Mouse (Mus musculus) heart, adult 2 months (tissue): ENCODE data around the gene D630003M21Rik. TPM values are rescaled to one million over a fixed set of nuclear protein-coding genes. Genes with fewer than 3 reads are reported as not detected.

Source experiments
- DNase-seq, 2 experiments: peaks; one replicate each; pipeline ENCODE4 v3.0.0; 2021
- H3K27ac ChIP-seq: fragments of 200-600 bp; 2 replicates; pipeline ENCODE4 v1.8.1; 2022
- H3K27me3 ChIP-seq: fragments of 200-500 bp; 2 replicates; pipeline ENCODE4 v1.6.1; 2012; ENCODE audit warnings: mild to moderate bottlenecking, low read length, inconsistent platforms, mixed read lengths; ENCODE audit not compliant: control insufficient read depth, insufficient read depth
- H3K36me3 ChIP-seq: fragments of 200-500 bp; 2 replicates; pipeline ENCODE4 v1.6.1; 2012; ENCODE audit warnings: low read length, inconsistent platforms; ENCODE audit not compliant: control insufficient read depth, insufficient read depth
- H3K4me1 ChIP-seq: fragments of 200-500 bp; 2 replicates; pipeline ENCODE4 v1.6.1; 2011; ENCODE audit warnings: low read length; ENCODE audit not compliant: control insufficient read depth, insufficient read depth
- H3K4me3 ChIP-seq: fragments of 200-600 bp; 2 replicates; pipeline ENCODE4 v1.8.1; 2022
- H3K79me2 ChIP-seq: fragments of 200-500 bp; replicated peaks from 2 replicates; pipeline ENCODE4 v1.6.1; 2012; ENCODE audit warnings: mild to moderate bottlenecking, inconsistent platforms, low read length, moderate library complexity, mixed read lengths; ENCODE audit not compliant: control insufficient read depth, insufficient read depth
- H3K9ac ChIP-seq: fragments of 200-500 bp; 2 replicates; pipeline ENCODE4 v1.6.1; 2012; ENCODE audit warnings: low read depth, mild to moderate bottlenecking, control low read depth, inconsistent platforms, low read length, mixed read lengths
- CTCF ChIP-seq: fragments of 200-600 bp; IDR thresholded peaks from 2 replicates; pipeline ENCODE4 v1.8.1; 2022; ENCODE audit warnings: antibody characterized with exemption, mild to moderate bottlenecking, moderate library complexity
- EP300 ChIP-seq: fragments of 200-500 bp; IDR thresholded peaks from 2 replicates; pipeline ENCODE4 v1.6.1; 2011; ENCODE audit warnings: low read depth, low read length, control low read depth; ENCODE audit not compliant: insufficient read depth
- POLR2A ChIP-seq: fragments of 200-500 bp; IDR thresholded peaks from 2 replicates; pipeline ENCODE4 v1.6.1; 2011; ENCODE audit warnings: mild to moderate bottlenecking, low read depth, low read length, control low read depth; ENCODE audit not compliant: insufficient read depth
- WGBS: fragments of 180-500 bp; shearing (Covaris S2); methylation state at CpG from one replicate; pipeline ENCODE4 v1.1.7; 2018; 5-methylcytosine and 5-hydroxymethylcytosine counted together
- intact Hi-C: fragments of 180-260 bp; cut with DNase I; formaldehyde crosslinking; loops from one replicate; pipeline ENCODE4 v1.15.1; 2025
- polyA plus RNA-seq: library from polyadenylated mRNA; depleted of rRNA; stranded (reverse); fragments of >200 nt; gene quantifications from 2 replicates; pipeline ENCODE4 v1.2.3, GENCODE M21; 2012
- total RNA-seq, 2 experiments: library from RNA; stranded (reverse); gene quantifications; 2 replicates each; pipeline ENCODE4 v1.2.3; 2021

Gene D630003M21Rik
- total and polyA plus RNA-seq, 3 experiments: 4.6 to 6.7 (median 6.6) TPM

- H3K27ac ChIP-seq: no peak overlapping the region
- peaks cover 1% of the 10 kb centered on the region; the same call in 1 of the 2 replicates for H3K4me1 ChIP-seq
- no peak overlapping the region for H3K4me3 ChIP-seq
- peak in 1 of 2 experiments; percentile 49 for DNase-seq
- H3K36me3 ChIP-seq: no peaks in the 10 kb centered on the region
- TF ChIP-seq CTCF (no peak), POLR2A (no peak), EP300 (peak; percentile 15; the same call in 1 of the 2 replicates)
- H3K79me2 ChIP-seq: no peaks in the 10 kb centered on the region
- H3K9ac ChIP-seq: no peak overlapping the region
- intact Hi-C loops: no loop called here
- no peaks in the 10 kb centered on the region for H3K27me3 ChIP-seq
- 13% methylated on average over 3 of the region's 3 CpGs for WGBS
Observed at GRCm38 (mm10) chr2:158199281-158199680, 29.7 kb downstream of the D630003M21Rik start.

- Histone ChIP-seq H3K27me3 (no peaks in the 10 kb centered on the region), H3K9ac (no peak overlapping the region), H3K36me3 (no peaks in the 10 kb centered on the region), H3K27ac (no peak overlapping the region), H3K4me3 (no peak overlapping the region), H3K4me1 (peaks cover 1% of the 10 kb centered on the region; the same call in 1 of the 2 replicates), H3K79me2 (no peaks in the 10 kb centered on the region)
- intact Hi-C loops: no loop called here
- DNase-seq: no peak
- TF ChIP-seq CTCF: no peak
- TF ChIP-seq EP300: no peak
- TF ChIP-seq POLR2A: no peak
- WGBS: 88% methylated on average over 6 of the region's 6 CpGs
Observed at GRCm38 (mm10) chr2:158198861-158199260, 30.2 kb downstream of the D630003M21Rik start.

GRCm38 (mm10) chr2:158197971-158198370 lies 31.1 kb downstream of the D630003M21Rik start:
- Histone ChIP-seq H3K4me1 (peaks cover 1% of the 10 kb centered on the region; the same call in 1 of the 2 replicates), H3K4me3 (no peak overlapping the region), H3K79me2 (no peaks in the 10 kb centered on the region), H3K27me3 (no peaks in the 10 kb centered on the region), H3K36me3 (no peaks in the 10 kb centered on the region), H3K27ac (no peak overlapping the region), H3K9ac (no peak overlapping the region)
- intact Hi-C loops: no loop called here
- TF ChIP-seq CTCF (no peak), POLR2A (no peak), EP300 (no peak)
- WGBS: 75% methylated on average over 5 of the region's 5 CpGs
- DNase-seq: no peak

GRCm38 (mm10) chr2:158194945-158195640 lies 33.9 kb downstream of the D630003M21Rik start:
- intact Hi-C loops: no loop called here

GRCm38 (mm10) chr2:158193611-158194336 lies 35.2 kb downstream of the D630003M21Rik start:
- H3K27me3 ChIP-seq: no peaks in the 10 kb centered on the region
- no peak overlapping the region for H3K27ac ChIP-seq
- H3K79me2 ChIP-seq: no peaks in the 10 kb centered on the region
- no peaks in the 10 kb centered on the region for H3K36me3 ChIP-seq
- H3K4me3 ChIP-seq: no peak overlapping the region
- H3K4me1 ChIP-seq: peaks cover 8% of the 10 kb centered on the region
- intact Hi-C loops: no loop called here
- no peak for DNase-seq
- no peak overlapping the region for H3K9ac ChIP-seq
- TF ChIP-seq POLR2A (no peak), CTCF (no peak), EP300 (no peak)
- 76% methylated on average over 10 of the region's 10 CpGs for WGBS

More at GRCm38 (mm10) chr2:158194945-158195640, 33.9 kb downstream of the D630003M21Rik start:
- Histone ChIP-seq H3K79me2 (no peaks in the 10 kb centered on the region), H3K36me3 (no peaks in the 10 kb centered on the region), H3K9ac (no peak overlapping the region), H3K27ac (no peak overlapping the region; the same call in 1 of the 2 replicates), H3K27me3 (no peaks in the 10 kb centered on the region), H3K4me1 (peaks cover 8% of the 10 kb centered on the region), H3K4me3 (no peak overlapping the region)
- TF ChIP-seq POLR2A (no peak), CTCF (peak; percentile 81)
- 40% methylated on average over 10 of the region's 10 CpGs for WGBS
- peak; percentile 51 to 58 for DNase-seq

- H3K79me2 ChIP-seq: no peaks in the 10 kb centered on the region
- 26% methylated on average over 7 of the region's 7 CpGs for WGBS
- peak; percentile 81 to 82 for DNase-seq
- peak overlapping the region; percentile 43 for H3K27ac ChIP-seq
- H3K9ac ChIP-seq: no peak overlapping the region
- no peaks in the 10 kb centered on the region for H3K27me3 ChIP-seq
- H3K36me3 ChIP-seq: no peaks in the 10 kb centered on the region
- TF ChIP-seq EP300: peak; percentile 75
- TF ChIP-seq CTCF: no peak
- intact Hi-C loops: no loop called here
- H3K4me3 ChIP-seq: no peak overlapping the region
- peaks cover 8% of the 10 kb centered on the region for H3K4me1 ChIP-seq
Observed at GRCm38 (mm10) chr2:158191098-158191497, 37.9 kb downstream of the D630003M21Rik start.
